Mouse (Mus musculus) cerebellum, adult 9-10 months (tissue): ENCODE data around the gene Cfap157.
A peak's percentile ranks its signal among the peaks of the same experiment; 100 is the strongest.

ENCODE experiments used
- DNase-seq: peaks from one replicate; pipeline ENCODE4 v3.0.0; 2022

The Cfap157 gene

GRCm38 (mm10) chr2:32779714-32780113 lies 4.5 kb downstream of the Cfap157 start:
- DNase-seq, result no peak

- DNase-seq, result peak; percentile 81
These were observed 5.1 kb downstream of the Cfap157 start for GRCm38 (mm10) chr2:32779131-32779530.

GRCm38 (mm10) chr2:32778081-32778480 lies 6.1 kb downstream of the Cfap157 start:
- DNase-seq, result no peak

GRCm38 (mm10) chr2:32776192-32776591 lies 8.0 kb downstream of the Cfap157 start:
- DNase-seq, result no peak

GRCm38 (mm10) chr2:32775359-32776074 lies 8.7 kb downstream of the Cfap157 start, which contains the start of the genes Ttc16 and Ptrh1:
Ttc16 (minus strand) TSS chr2:32775633.
Ptrh1 (plus strand) TSS chr2:32775786.
- DNase-seq, result peak; percentile 97

- DNase-seq, result no peak
These were observed 11.5 kb downstream of the Cfap157 start for GRCm38 (mm10) chr2:32772626-32773279.

GRCm38 (mm10) chr2:32771886-32772285 lies 12.3 kb downstream of the Cfap157 start:
- DNase-seq, result no peak

DNA sequence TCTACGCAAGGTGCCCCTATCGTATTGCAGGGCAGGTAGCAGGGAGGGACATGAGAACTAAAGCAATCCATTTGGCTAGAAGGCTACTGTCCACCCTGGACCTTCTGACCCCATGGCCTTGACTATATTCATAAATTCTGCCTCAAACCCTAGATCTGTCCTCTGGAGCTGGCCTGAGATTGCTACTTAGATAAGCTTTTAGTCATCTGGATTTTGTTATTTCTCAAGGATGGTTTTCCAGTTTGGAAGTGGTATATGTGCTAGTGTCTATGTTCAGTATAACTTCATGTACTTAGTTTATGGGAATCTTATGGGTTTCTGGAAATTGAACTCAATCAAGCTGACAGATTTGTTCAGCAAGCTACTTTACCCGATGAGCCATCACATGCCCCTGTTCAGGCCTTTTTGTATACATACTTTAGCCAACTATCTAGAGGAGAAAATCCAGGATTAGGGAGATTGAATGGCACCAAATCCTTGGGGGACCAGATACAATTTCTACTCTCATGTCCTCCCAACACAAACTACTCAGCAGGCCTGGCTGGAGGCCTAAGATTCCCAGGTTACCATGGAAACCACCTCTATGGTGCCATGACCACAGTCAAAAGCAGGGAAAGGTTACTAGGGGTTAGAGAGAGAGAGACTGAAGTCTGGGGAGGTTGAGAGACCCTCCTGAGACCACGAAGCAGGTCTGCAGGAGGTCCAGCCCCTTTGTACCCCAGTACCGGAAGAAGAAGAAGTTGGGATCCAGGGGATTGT lies 14.7 kb downstream of the Cfap157 start:
- DNase-seq, result no peak

DNA sequence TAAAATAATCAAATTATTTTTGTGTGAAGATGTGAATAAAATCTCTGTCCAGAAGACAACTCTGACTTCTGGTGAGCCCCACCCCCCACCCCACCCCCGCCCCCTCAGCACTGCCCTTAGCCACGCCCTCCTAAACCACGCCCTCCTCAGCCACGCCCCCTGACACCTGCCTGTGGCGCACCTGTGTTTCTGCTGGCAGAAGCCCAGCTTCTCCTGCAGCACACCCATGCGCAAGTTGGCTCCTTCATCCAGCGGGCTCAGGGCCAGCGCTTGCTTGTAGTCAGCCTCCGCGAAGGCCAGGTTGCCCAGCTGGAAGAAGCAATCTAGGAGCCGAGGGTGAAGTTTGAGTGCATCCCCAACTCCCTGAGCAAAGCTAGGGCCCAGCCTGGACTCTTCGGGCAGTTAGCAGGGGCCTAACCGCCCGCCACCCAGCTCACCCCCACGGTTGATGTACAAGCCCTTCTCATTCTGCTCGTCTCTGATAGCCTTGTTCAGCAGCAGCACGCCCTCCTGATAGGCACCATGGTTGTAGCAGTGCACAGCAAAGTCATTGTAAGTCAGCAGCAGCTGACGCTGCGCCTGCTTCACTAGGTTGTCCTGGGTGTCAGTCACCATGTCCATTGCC lies 15.5 kb downstream of the Cfap157 start:
- peak; percentile 62 for DNase-seq

DNA sequence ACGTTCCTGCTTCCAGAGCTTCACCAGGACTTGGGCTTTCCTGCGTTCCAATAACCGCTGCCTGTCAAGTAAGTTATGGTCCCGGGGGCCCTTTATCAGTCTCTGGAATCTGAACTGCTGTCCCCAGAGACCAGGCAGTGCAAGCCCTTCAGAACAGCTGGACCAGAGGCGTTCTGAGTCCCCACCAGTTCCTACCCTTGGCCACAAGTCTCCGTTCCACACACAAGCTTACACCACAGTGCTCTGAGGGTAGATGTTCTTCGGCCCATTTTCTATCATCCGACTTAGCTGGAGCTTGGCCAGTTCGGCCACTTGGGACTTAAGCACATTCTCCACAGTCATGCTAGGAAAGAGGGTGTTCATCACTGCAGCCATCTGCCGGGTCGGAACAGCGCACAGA lies 17.0 kb downstream of the Cfap157 start:
- DNase-seq, result no peak

DNA sequence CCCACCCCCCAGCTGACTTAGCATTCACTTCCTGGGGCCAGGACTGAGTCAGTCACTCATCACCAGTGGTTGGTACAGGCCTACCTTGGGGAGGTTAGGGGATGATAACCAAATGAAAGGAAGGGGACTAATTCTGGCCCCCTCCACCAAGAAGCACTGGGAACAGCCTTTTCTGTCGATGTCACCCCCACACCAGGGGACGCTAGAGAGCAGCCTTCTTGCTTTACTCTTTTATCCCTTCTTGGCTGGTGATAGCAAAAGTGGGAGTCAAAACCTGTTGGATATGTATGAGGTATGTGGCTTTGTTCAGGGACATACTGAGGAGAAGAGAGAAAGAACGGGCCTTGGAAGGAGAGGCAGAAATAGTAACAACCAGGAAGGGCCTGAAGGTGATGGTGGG lies 20.9 kb downstream of the Cfap157 start:
- no peak for DNase-seq

- DNase-seq, result no peak
These were observed 22.4 kb downstream of the Cfap157 start for GRCm38 (mm10) chr2:32761859-32762258.

- DNase-seq, result no peak
These were observed 22.9 kb downstream of the Cfap157 start for GRCm38 (mm10) chr2:32761361-32761760.

DNA sequence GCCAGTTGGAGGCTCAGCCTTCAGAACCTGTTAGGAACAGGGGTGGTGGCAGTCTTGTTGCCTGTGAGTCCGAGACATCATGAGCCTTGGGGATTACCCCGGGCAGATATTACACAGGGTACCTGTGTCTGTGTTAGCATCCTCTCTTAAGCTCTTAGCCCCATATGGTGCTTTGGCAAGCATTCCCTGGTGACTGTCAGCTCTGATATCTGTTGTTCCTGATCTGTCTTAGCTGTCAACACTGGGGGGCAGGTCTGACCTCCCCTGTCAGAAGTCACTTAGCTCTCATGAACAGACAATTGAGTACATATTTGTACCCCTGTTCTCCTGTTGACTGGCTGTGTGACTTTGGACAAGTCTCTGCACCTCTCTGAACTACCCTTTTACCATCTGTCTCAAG lies 25.2 kb downstream of the Cfap157 start:
- peak; percentile 63 for DNase-seq

- peak; percentile 55 for DNase-seq
These were observed 25.7 kb downstream of the Cfap157 start for GRCm38 (mm10) chr2:32758503-32758902.

- DNase-seq, result peak; percentile 98
These were observed 27.0 kb downstream of the Cfap157 start, which contains the start of gene Tor2a for GRCm38 (mm10) chr2:32757056-32757845. Tor2a (plus strand) TSS chr2:32757234.

- no peak for DNase-seq
These were observed 27.6 kb downstream of the Cfap157 start for GRCm38 (mm10) chr2:32756674-32757055.

- DNase-seq, result no peak
These were observed 32.0 kb downstream of the Cfap157 start for GRCm38 (mm10) chr2:32752181-32752580.

GRCm38 (mm10) chr2:32751665-32752033 lies 32.6 kb downstream of the Cfap157 start:
- no peak for DNase-seq

- DNase-seq, result no peak
These were observed 33.2 kb downstream of the Cfap157 start for GRCm38 (mm10) chr2:32750887-32751664.

GRCm38 (mm10) chr2:32750199-32750598 lies 34.0 kb downstream of the Cfap157 start:
- DNase-seq, result no peak

- no peak for DNase-seq
These were observed 35.1 kb downstream of the Cfap157 start for GRCm38 (mm10) chr2:32749082-32749481.
